Mouse (Mus musculus): ENCODE results near the gene Nfib.

Gene Nfib

GRCm38 (mm10) chr4:82512743-82513425 lies 192.7 kb downstream of the Nfib start:
- DNase-seq (ENCODE audit: low spot score): peak; percentile 97

GRCm38 (mm10) chr4:82512335-82512734 lies 193.2 kb downstream of the Nfib start:
- no peak for DNase-seq (ENCODE audit: low spot score)

GRCm38 (mm10) chr4:82511524-82511923 lies 194.0 kb downstream of the Nfib start:
- DNase-seq (ENCODE audit: low spot score): no peak

- no peak for DNase-seq (ENCODE audit: low spot score)
Observed at GRCm38 (mm10) chr4:82511001-82511513, 194.5 kb downstream of the Nfib start.

GRCm38 (mm10) chr4:82509771-82510170 lies 195.8 kb downstream of the Nfib start:
- DNase-seq (ENCODE audit: low spot score): no peak

- DNase-seq (ENCODE audit: low spot score): no peak
Observed at GRCm38 (mm10) chr4:82509166-82509767, 196.3 kb downstream of the Nfib start.

GRCm38 (mm10) chr4:82508281-82508687 lies 197.3 kb downstream of the Nfib start:
- DNase-seq (ENCODE audit: low spot score): no peak

GRCm38 (mm10) chr4:82507541-82508280 lies 197.8 kb downstream of the Nfib start:
- DNase-seq (ENCODE audit: low spot score): no peak

- DNase-seq (ENCODE audit: low spot score): peak; percentile 74
Observed at GRCm38 (mm10) chr4:82506731-82507331, 198.7 kb downstream of the Nfib start.

- peak; percentile 90 for DNase-seq (ENCODE audit: low spot score)
Observed at GRCm38 (mm10) chr4:82506081-82506730, 199.3 kb downstream of the Nfib start.

- peak; percentile 79 for DNase-seq (ENCODE audit: low spot score)
Observed at GRCm38 (mm10) chr4:82505121-82506031, 200.2 kb downstream of the Nfib start.

GRCm38 (mm10) chr4:82504284-82505120 lies 201.0 kb downstream of the Nfib start:
- DNase-seq (ENCODE audit: low spot score): no peak

GRCm38 (mm10) chr4:82504015-82504283 lies 201.6 kb downstream of the Nfib start:
- no peak for DNase-seq (ENCODE audit: low spot score)

- no peak for DNase-seq (ENCODE audit: low spot score)
Observed at GRCm38 (mm10) chr4:82503274-82504014, 202.1 kb downstream of the Nfib start.

- DNase-seq (ENCODE audit: low spot score): no peak
Observed at GRCm38 (mm10) chr4:82502611-82503010, 202.9 kb downstream of the Nfib start.

- no peak for DNase-seq (ENCODE audit: low spot score)
Observed at GRCm38 (mm10) chr4:82502012-82502411, 203.5 kb downstream of the Nfib start.

GRCm38 (mm10) chr4:82500578-82501098 lies 204.9 kb downstream of the Nfib start:
- DNase-seq (ENCODE audit: low spot score): no peak

GRCm38 (mm10) chr4:82499725-82500577 lies 205.6 kb downstream of the Nfib start:
- DNase-seq (ENCODE audit: low spot score): no peak

Data from lung, postnatal 25 days (tissue).